Mouse (Mus musculus): ENCODE results near the gene Pik3cb.

Pik3cb gene

GRCm38 (mm10) chr9:99145756-99146155, 5.3 kb upstream of the Pik3cb start:
- DNase-seq, result no peak

GRCm38 (mm10) chr9:99144416-99144989, 4.1 kb upstream of the Pik3cb start:
- DNase-seq, result no peak

GRCm38 (mm10) chr9:99141618-99142017, 1.2 kb upstream of the Pik3cb start:
- DNase-seq, result no peak

GRCm38 (mm10) chr9:99141171-99141570, 750 bp upstream of the Pik3cb start:
- no peak for DNase-seq

- no peak for DNase-seq
Observed at GRCm38 (mm10) chr9:99139194-99140023, 1.0 kb downstream of the Pik3cb start.

GRCm38 (mm10) chr9:99137301-99137700, 3.1 kb downstream of the Pik3cb start:
- DNase-seq, result peak; percentile 25

- no peak for DNase-seq
Observed at GRCm38 (mm10) chr9:99131951-99132470, 8.4 kb downstream of the Pik3cb start.

GRCm38 (mm10) chr9:99131119-99131518, 9.3 kb downstream of the Pik3cb start:
- DNase-seq, result no peak

GRCm38 (mm10) chr9:99127578-99127977, 12.8 kb downstream of the Pik3cb start:
- no peak for DNase-seq

- DNase-seq, result no peak
Observed at GRCm38 (mm10) chr9:99122749-99123148, 17.7 kb downstream of the Pik3cb start.

- no peak for DNase-seq
Observed at GRCm38 (mm10) chr9:99112409-99112808, 28.0 kb downstream of the Pik3cb start.

GRCm38 (mm10) chr9:99111085-99111484, 29.3 kb downstream of the Pik3cb start:
- DNase-seq, result no peak

GRCm38 (mm10) chr9:99110213-99110612, 30.2 kb downstream of the Pik3cb start:
- no peak for DNase-seq

GRCm38 (mm10) chr9:99109585-99109984, 30.8 kb downstream of the Pik3cb start:
- DNase-seq, result no peak

- no peak for DNase-seq
Observed at GRCm38 (mm10) chr9:99104449-99104848, 36.0 kb downstream of the Pik3cb start.

GRCm38 (mm10) chr9:99103865-99104264, 36.6 kb downstream of the Pik3cb start:
- DNase-seq, result no peak

- DNase-seq, result peak; percentile 22
Observed at GRCm38 (mm10) chr9:99098482-99099129, 41.8 kb downstream of the Pik3cb start.

- no peak for DNase-seq
Observed at GRCm38 (mm10) chr9:99097668-99098067, 42.8 kb downstream of the Pik3cb start.

GRCm38 (mm10) chr9:99095192-99095591, 45.2 kb downstream of the Pik3cb start:
- no peak for DNase-seq

- DNase-seq, result no peak
Observed at GRCm38 (mm10) chr9:99090546-99090945, 49.9 kb downstream of the Pik3cb start.

GRCm38 (mm10) chr9:99089904-99090303, 50.5 kb downstream of the Pik3cb start:
- DNase-seq, result no peak

- DNase-seq, result no peak
Observed at GRCm38 (mm10) chr9:99081718-99082117, 58.7 kb downstream of the Pik3cb start.

GRCm38 (mm10) chr9:99081308-99081707, 59.1 kb downstream of the Pik3cb start:
- DNase-seq, result no peak

GRCm38 (mm10) chr9:99080657-99081056, 59.8 kb downstream of the Pik3cb start:
- DNase-seq, result no peak
